Mouse (Mus musculus) olfactory bulb, adult 2 months (tissue): ENCODE measurements at regions not wholly inside any gene's neighbourhood (a gene's known extent, or its start where the extent isn't known, plus 50 kb on each side); places are given as distances from the start of the nearest gene placed in this dataset.

ENCODE experiments used
- CTCF ChIP-seq: fragments of 200-500 bp; IDR thresholded peaks from 2 replicates; pipeline ENCODE4 v1.5.1; 2012; ENCODE audit warnings: low read depth, mild to moderate bottlenecking, low read length, moderate library complexity; ENCODE audit not compliant: insufficient read depth
- POLR2A ChIP-seq: fragments of 200-500 bp; IDR thresholded peaks from 2 replicates; pipeline ENCODE4 v1.6.1; 2012; ENCODE audit warnings: mild to moderate bottlenecking, low read depth, low read length, moderate library complexity; ENCODE audit not compliant: insufficient read depth

- TF ChIP-seq POLR2A (no peak), CTCF (no peak)
These were observed 68.0 kb downstream of the Twistnb start for GRCm38 (mm10) chr12:33497319-33497892.
